Mouse (Mus musculus) CH12.LX (cell line): Measurements from ENCODE around the gene Mon2. TPM values are rescaled to one million over a fixed set of nuclear protein-coding genes. Genes with fewer than 3 reads are reported as not detected.

Experiments
- DNase-seq: peaks from one replicate; pipeline ENCODE4 v3.0.0-alpha.2; 2013; ENCODE audit errors: extremely low read depth
- H3K27ac ChIP-seq: 2 replicates; pipeline ENCODE4 v1.5.1; 2012; ENCODE audit warnings: low read depth, mild to moderate bottlenecking, control low read depth, moderate library complexity; ENCODE audit not compliant: insufficient read depth
- H3K27me3 ChIP-seq: replicated peaks from 2 replicates; pipeline ENCODE3; 2012; ENCODE audit warnings: inconsistent platforms
- H3K36me3 ChIP-seq, 2 experiments: replicated peaks in 1 of 2; 2 replicates each; pipeline versions ENCODE3 to v1.6.1; 2012; ENCODE audit warnings: inconsistent platforms in 1 of 2, low read length in 1 of 2, mild to moderate bottlenecking in 1 of 2, mixed read lengths in 1 of 2, moderate library complexity in 1 of 2; ENCODE audit not compliant: control insufficient read depth in 1 of 2, insufficient read depth in 1 of 2
- H3K4me1 ChIP-seq, 2 experiments: 2 replicates each; pipeline ENCODE4 v1.6.1; 2012; ENCODE audit warnings: inconsistent platforms in 1 of 2, moderate library complexity in 1 of 2; ENCODE audit not compliant: insufficient read depth in 2 of 2, control insufficient read depth in 1 of 2
- H3K4me2 ChIP-seq: 2 replicates; pipeline ENCODE4 v1.6.1; 2012; ENCODE audit warnings: low read depth, mild to moderate bottlenecking, control low read depth; ENCODE audit not compliant: poor library complexity, insufficient read depth, severe bottlenecking
- H3K4me3 ChIP-seq, 3 experiments: fragments of 150-350 bp in 1 of 3; sonication (generic) in 1 of 3; replicated peaks in 1 of 3; 2 replicates each; pipeline versions ENCODE3 to v1.5.1; 2011 to 2012; ENCODE audit warnings: low read depth in 2 of 3, low read length in 2 of 3, mild to moderate bottlenecking in 2 of 3, moderate library complexity in 2 of 3, control low read depth in 1 of 3, improper control_type of control experiment in 1 of 3, inconsistent platforms in 1 of 3, mixed read lengths in 1 of 3; ENCODE audit not compliant: poor library complexity in 1 of 3
- H3K79me2 ChIP-seq: replicated peaks from 2 replicates; pipeline ENCODE4 v1.6.1; 2012; ENCODE audit warnings: mild to moderate bottlenecking, moderate library complexity; ENCODE audit not compliant: control insufficient read depth, poor library complexity, insufficient read depth, severe bottlenecking; ENCODE audit errors: extremely low read depth
- H3K9ac ChIP-seq: 2 replicates; pipeline ENCODE4 v1.6.1; 2012; ENCODE audit warnings: low read depth, mild to moderate bottlenecking, control low read depth, moderate library complexity; ENCODE audit not compliant: insufficient read depth
- H3K9me3 ChIP-seq: replicated peaks from 2 replicates; pipeline ENCODE3; 2012; ENCODE audit warnings: low read length, inconsistent platforms, mixed read lengths
- CHD2 ChIP-seq: IDR thresholded peaks from 2 replicates; pipeline ENCODE4 v1.6.1; 2011; ENCODE audit warnings: low read length, improper control_type of control experiment
- ELF1 ChIP-seq: IDR thresholded peaks from 2 replicates; pipeline ENCODE4 v1.6.1; 2014; ENCODE audit warnings: low read depth, mild to moderate bottlenecking, inconsistent platforms, low read length, improper control_type of control experiment
- ETS1 ChIP-seq: conservative IDR thresholded peaks from 2 replicates; pipeline ENCODE4 v1.6.1; 2012; ENCODE audit warnings: low read depth, mild to moderate bottlenecking, inconsistent platforms, low read length, improper control_type of control experiment, moderate library complexity
- GABPA ChIP-seq: IDR thresholded peaks from 2 replicates; pipeline ENCODE4 v1.6.1; 2012; ENCODE audit warnings: low read depth, low read length, improper control_type of control experiment, inconsistent platforms; ENCODE audit not compliant: insufficient replicate concordance
- HCFC1 ChIP-seq: IDR thresholded peaks from 2 replicates; pipeline ENCODE4 v1.6.1; 2012; ENCODE audit warnings: low read depth, mild to moderate bottlenecking, inconsistent platforms, low read length, improper control_type of control experiment
- IRF4 ChIP-seq: IDR thresholded peaks from 2 replicates; pipeline ENCODE4 v1.6.1; 2014; ENCODE audit warnings: low read depth, mild to moderate bottlenecking, inconsistent platforms, low read length, improper control_type of control experiment
- KAT2A ChIP-seq: IDR thresholded peaks from 2 replicates; pipeline ENCODE4 v1.6.1; 2012; ENCODE audit warnings: low read length, improper control_type of control experiment, inconsistent platforms; ENCODE audit not compliant: insufficient replicate concordance
- MYC ChIP-seq: IDR thresholded peaks from 2 replicates; pipeline ENCODE4 v1.6.1; 2011; ENCODE audit warnings: low read depth, mild to moderate bottlenecking, improper control_type of control experiment, low read length
- NELFE ChIP-seq: IDR thresholded peaks from 2 replicates; pipeline ENCODE4 v1.6.1; 2011; ENCODE audit warnings: low read depth, low read length, improper control_type of control experiment
- PAX5 ChIP-seq: IDR thresholded peaks from 2 replicates; pipeline ENCODE4 v1.6.1; 2012; ENCODE audit warnings: low read length, inconsistent platforms, mixed read lengths
- POLR2A ChIP-seq: IDR thresholded peaks from 2 replicates; pipeline ENCODE4 v1.6.1; 2011; ENCODE audit warnings: low read depth, mild to moderate bottlenecking, improper control_type of control experiment, low read length
- RAD21 ChIP-seq: IDR thresholded peaks from 2 replicates; pipeline ENCODE4 v1.6.1; 2011; ENCODE audit warnings: low read depth, mild to moderate bottlenecking, low read length, improper control_type of control experiment, moderate library complexity
- SIN3A ChIP-seq: IDR thresholded peaks from 2 replicates; pipeline ENCODE4 v1.6.1; 2012; ENCODE audit warnings: low read length, improper control_type of control experiment, inconsistent platforms
- TBP ChIP-seq: conservative IDR thresholded peaks from 2 replicates; pipeline ENCODE4 v1.6.1; 2011; ENCODE audit warnings: low read depth, low read length, improper control_type of control experiment
- USF1 ChIP-seq: IDR thresholded peaks from 2 replicates; pipeline ENCODE4 v1.6.1; 2014; ENCODE audit warnings: low read depth, mild to moderate bottlenecking, inconsistent platforms, low read length, improper control_type of control experiment
- USF2 ChIP-seq: conservative IDR thresholded peaks from 2 replicates; pipeline ENCODE4 v1.6.1; 2011; ENCODE audit warnings: low read depth, low read length, improper control_type of control experiment
- ZC3H11A ChIP-seq: IDR thresholded peaks from 2 replicates; pipeline ENCODE4 v1.6.1; 2012; ENCODE audit warnings: low read depth, mild to moderate bottlenecking, inconsistent platforms, low read length, improper control_type of control experiment
- ZMIZ1 ChIP-seq: IDR thresholded peaks from 2 replicates; pipeline ENCODE4 v1.6.1; 2012; ENCODE audit warnings: low read depth, mild to moderate bottlenecking, inconsistent platforms, low read length, improper control_type of control experiment
- ZNF384 ChIP-seq: IDR thresholded peaks from 2 replicates; pipeline ENCODE4 v1.6.1; 2012; ENCODE audit warnings: low read depth, low read length, improper control_type of control experiment, inconsistent platforms
- dilution Hi-C: fragments of 300-500 bp; cut with MboI; formaldehyde crosslinking; loops from 2 replicates; pipeline ENCODE4 v1.14.3; 2020; ENCODE audit warnings: low sequenced_read_pairs; ENCODE audit not compliant: extremely low pct_unique_long_range_greater_than_20kb, extremely low pct_ligation_motif_present
- in situ Hi-C: fragments of 300-500 bp; cut with MboI; formaldehyde crosslinking; loops from 3 replicates; pipeline ENCODE4 v1.14.3; 2019; ENCODE audit warnings: low sequenced_read_pairs, low pct_ligation_motif_present, low pct_unique_long_range_greater_than_20kb, mixed read lengths
- polyA plus RNA-seq: library from polyadenylated mRNA; unstranded; fragments of >175 nt; gene quantifications from 2 replicates; pipeline ENCODE4 v1.2.1, GENCODE M21; 2012; ENCODE audit warnings: low read depth; ENCODE audit not compliant: insufficient read length
- total RNA-seq, 2 experiments: library from RNA; depleted of rRNA; stranded (reverse); fragments of 300-350 nt in 1 of 2; fragments of >200 nt in 1 of 2; gene quantifications; 2 replicates each; pipeline ENCODE4 v1.2.3; 2012 to 2014

Gene Mon2
- total and polyA plus RNA-seq, 3 experiments: 18.6 to 31.0 (median 28.8) TPM

DNA sequence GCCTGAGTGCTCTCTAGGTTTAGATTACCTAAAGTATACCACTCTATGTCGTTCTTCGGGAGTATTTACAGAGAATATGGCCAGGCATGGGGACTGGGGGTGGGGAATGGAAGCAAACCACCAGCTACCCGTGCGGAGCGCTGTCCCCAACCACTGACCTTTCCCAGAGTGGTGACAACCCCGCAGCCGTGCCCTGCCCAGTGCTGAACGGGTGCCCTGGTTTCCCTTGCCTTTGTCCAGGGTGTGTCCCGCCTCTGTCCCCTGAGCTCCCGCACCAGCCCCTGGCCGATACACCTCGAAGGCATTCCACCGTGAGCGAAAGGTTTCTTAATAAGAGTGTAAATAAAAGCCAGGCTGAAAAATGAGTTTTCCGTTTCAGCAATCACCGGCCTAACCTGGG is 115.6 kb downstream of the Mon2 start:
- Histone ChIP-seq H3K79me2 (no peaks in the 10 kb centered on the region), H3K27me3 (no peaks in the 10 kb centered on the region), H3K9ac (no peak overlapping the region), H3K4me2 (no peak overlapping the region), H3K4me3 (no peak overlapping the region), H3K9me3 (no peaks in the 10 kb centered on the region), H3K27ac (no peak overlapping the region), H3K4me1 (no peaks in the 10 kb centered on the region), H3K36me3 (no peaks in the 10 kb centered on the region)
- dilution Hi-C loops: no loop called here
- in situ Hi-C loops: no loop called here
- no peak for DNase-seq
- TF ChIP-seq ZC3H11A (no peak), RAD21 (no peak), ZNF384 (no peak), ZMIZ1 (no peak), USF1 (no peak), IRF4 (no peak), CHD2 (no peak), NELFE (no peak), KAT2A (no peak), PAX5 (no peak), USF2 (no peak), HCFC1 (no peak)

DNA sequence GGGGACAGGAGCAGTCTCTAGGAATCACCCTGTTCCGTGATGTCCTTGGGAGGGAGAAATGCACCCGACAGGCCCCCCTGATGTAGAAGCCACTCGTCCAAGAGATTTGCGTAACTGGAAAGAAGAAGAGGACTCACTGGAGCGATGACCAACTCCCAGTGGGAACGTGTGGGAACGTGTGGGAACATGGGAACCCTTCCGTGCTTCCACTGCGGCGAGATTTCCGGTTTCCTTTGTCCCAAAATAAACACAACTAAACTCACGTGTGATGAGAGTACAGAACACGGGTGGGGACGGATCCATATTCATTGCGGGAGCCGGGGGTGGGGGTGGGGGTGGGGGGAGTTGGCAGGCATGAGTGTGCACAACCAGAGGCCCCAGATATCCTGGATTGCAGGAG is 116.1 kb downstream of the Mon2 start:
- no peak overlapping the region for H3K4me2 ChIP-seq
- no peaks in the 10 kb centered on the region for H3K79me2 ChIP-seq
- in situ Hi-C loops (no loop called here), dilution Hi-C loops (no loop called here)
- H3K27me3 ChIP-seq: no peaks in the 10 kb centered on the region
- TF ChIP-seq ETS1 (no peak), ELF1 (no peak), SIN3A (no peak), TBP (no peak), GABPA (no peak), POLR2A (no peak), KAT2A (no peak), MYC (no peak)
- H3K27ac ChIP-seq: no peak overlapping the region
- H3K4me1 ChIP-seq: no peaks in the 10 kb centered on the region
- H3K36me3 ChIP-seq: no peaks in the 10 kb centered on the region
- no peak for DNase-seq
- no peak overlapping the region for H3K9ac ChIP-seq
- no peaks in the 10 kb centered on the region for H3K9me3 ChIP-seq
- no peak overlapping the region for H3K4me3 ChIP-seq
